Mouse (Mus musculus) ES-CJ7 (cell line): Measurements from ENCODE around the gene Cped1.
A peak's percentile ranks its signal among the peaks of the same experiment; 100 is the strongest.

Experiments
- DNase-seq: peaks from one replicate; pipeline ENCODE4 v3.0.0; 2011; ENCODE audit warnings: low read depth, low spot score

Gene Cped1

GRCm38 (mm10) chr6:22293922-22294321 lies 308.2 kb downstream of the Cped1 start:
- DNase-seq, result peak; percentile 32

DNA sequence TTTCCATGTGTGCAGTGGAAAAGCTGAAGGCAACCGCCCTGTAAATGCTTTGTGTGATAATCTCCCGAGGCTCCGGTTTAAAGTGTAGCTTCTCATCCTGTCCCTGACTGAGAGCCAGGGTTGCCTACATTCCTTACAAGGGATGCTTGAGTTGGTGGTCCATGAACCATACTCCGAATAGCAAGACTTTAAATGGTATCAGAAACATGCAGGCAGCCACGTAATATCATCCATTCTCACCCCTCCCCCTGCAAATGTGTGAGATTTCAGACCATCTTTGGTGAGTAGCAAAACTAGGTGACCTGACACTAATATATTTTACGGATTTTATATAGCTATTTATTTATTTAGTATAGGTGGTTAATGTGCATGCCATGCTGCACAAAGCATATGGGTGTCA lies 311.3 kb downstream of the Cped1 start:
- no peak for DNase-seq

DNA sequence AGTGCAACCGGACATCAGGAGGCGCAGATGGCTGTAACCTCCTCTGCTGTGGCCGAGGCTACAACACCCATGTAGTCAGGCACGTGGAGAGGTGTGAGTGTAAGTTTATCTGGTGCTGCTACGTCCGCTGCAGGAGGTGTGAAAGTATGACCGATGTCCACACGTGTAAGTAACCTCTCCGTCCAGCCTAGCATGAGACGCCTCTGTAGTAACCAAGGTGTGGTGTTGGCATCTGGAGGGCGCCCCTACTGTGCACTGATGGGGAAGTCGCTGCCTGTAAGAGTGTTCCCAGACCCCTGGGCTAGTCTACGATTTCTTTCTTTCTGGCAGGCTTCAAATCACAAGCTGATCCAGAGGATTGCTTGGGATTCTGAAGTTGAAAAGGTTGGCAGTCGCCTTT lies 312.3 kb downstream of the Cped1 start:
- DNase-seq, result no peak
